Mouse (Mus musculus): ENCODE data around the gene Bptf.

DNA sequence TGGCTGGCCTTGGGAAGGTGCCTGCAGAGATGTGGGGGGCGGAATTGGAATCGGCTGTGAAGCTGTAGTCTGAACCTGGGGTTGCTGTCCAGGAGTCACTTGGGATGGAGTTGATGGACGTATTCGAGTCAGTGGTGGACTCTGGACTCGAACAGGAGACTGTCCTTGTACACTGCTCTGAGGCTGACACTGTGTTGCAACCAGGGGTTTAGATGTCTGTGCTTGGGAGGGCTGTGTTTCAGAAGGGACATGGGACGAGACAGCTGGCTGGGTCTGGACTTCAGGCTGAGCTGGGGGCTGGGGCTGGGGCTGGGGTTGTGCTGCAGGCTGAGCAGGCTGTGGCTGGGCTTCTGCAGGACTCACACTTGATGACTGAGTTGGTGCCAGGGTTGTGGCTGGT is 77.1 kb downstream of the Bptf start:
- TF ChIP-seq CTCF (IDR thresholded peaks at IDR 0.05; ENCODE audit: insufficient read depth, low read depth, low read length) (no peak), POLR2A (IDR thresholded peaks at IDR 0.05; ENCODE audit: insufficient read depth, low read depth, low read length) (no peak)

Measured in olfactory bulb, adult 2 months (tissue).